Mouse (Mus musculus) MEL (cell line): ENCODE measurements around the gene Zfp568. TPM values are rescaled to one million over a fixed set of nuclear protein-coding genes. Genes with fewer than 3 reads are reported as not detected.

Experiments used
- DNase-seq: peaks from one replicate; pipeline ENCODE4 v3.0.0; 2011; ENCODE audit warnings: low read depth, low spot score
- H3K27ac ChIP-seq: 2 replicates; pipeline ENCODE4 v1.5.1; 2012; ENCODE audit warnings: low read depth, mild to moderate bottlenecking, control low read depth, low read length, moderate library complexity; ENCODE audit not compliant: control insufficient read depth
- H3K27me3 ChIP-seq, 2 experiments: fragments of 150-350 bp in 1 of 2; sonication (generic) in 1 of 2; 2 replicates each; pipeline ENCODE4 v1.6.1; 2012; ENCODE audit warnings: low read length in 2 of 2, mild to moderate bottlenecking in 2 of 2, improper control_type of control experiment in 1 of 2, moderate library complexity in 1 of 2; ENCODE audit not compliant: insufficient read depth in 2 of 2, control insufficient read depth in 1 of 2
- H3K36me3 ChIP-seq, 2 experiments: 2 replicates each; pipeline ENCODE4 v1.6.1; 2012 to 2014; ENCODE audit warnings: low read length in 2 of 2, improper control_type of control experiment in 1 of 2, inconsistent platforms in 1 of 2, mild to moderate bottlenecking in 1 of 2; ENCODE audit not compliant: insufficient read depth in 2 of 2, control insufficient read depth in 1 of 2
- H3K4me1 ChIP-seq, 2 experiments: fragments of 150-350 bp in 1 of 2; sonication (generic) in 1 of 2; 2 replicates each; pipeline ENCODE4 v1.6.1; 2012; ENCODE audit warnings: low read length in 2 of 2, improper control_type of control experiment in 1 of 2, mild to moderate bottlenecking in 1 of 2; ENCODE audit not compliant: insufficient read depth in 2 of 2, control insufficient read depth in 1 of 2
- H3K4me3 ChIP-seq, 2 experiments: fragments of 150-350 bp in 1 of 2; sonication (generic) in 1 of 2; 2 replicates each; pipeline ENCODE4 v1.5.1; 2012; ENCODE audit warnings: low read depth in 2 of 2, low read length in 2 of 2, mild to moderate bottlenecking in 2 of 2, moderate library complexity in 2 of 2, control low read depth in 1 of 2, improper control_type of control experiment in 1 of 2; ENCODE audit not compliant: control insufficient read depth in 1 of 2, insufficient read depth in 1 of 2
- H3K79me2 ChIP-seq: 2 replicates; pipeline ENCODE4 v1.6.1; 2012; ENCODE audit warnings: mild to moderate bottlenecking, low read length, moderate library complexity; ENCODE audit not compliant: control insufficient read depth, poor library complexity, insufficient read depth
- H3K9ac ChIP-seq: 2 replicates; pipeline ENCODE4 v1.6.1; 2012; ENCODE audit warnings: low read depth, mild to moderate bottlenecking, control low read depth, low read length, moderate library complexity; ENCODE audit not compliant: control insufficient read depth, poor library complexity, severe bottlenecking
- H3K9me3 ChIP-seq: fragments of 150-350 bp; sonication (generic); replicated peaks from 2 replicates; pipeline ENCODE4 v1.6.1; 2012; ENCODE audit warnings: mild to moderate bottlenecking, low read length, improper control_type of control experiment, moderate library complexity; ENCODE audit not compliant: insufficient read depth
- CHD2 ChIP-seq: IDR thresholded peaks from 2 replicates; pipeline ENCODE4 v1.6.1; 2011; ENCODE audit warnings: low read length, improper control_type of control experiment
- E2F4 ChIP-seq: IDR thresholded peaks from 2 replicates; pipeline ENCODE4 v1.6.1; 2011; ENCODE audit warnings: low read depth, low read length, improper control_type of control experiment, borderline replicate concordance
- ELF1 ChIP-seq: IDR thresholded peaks from 2 replicates; pipeline ENCODE4 v1.6.1; 2014; ENCODE audit warnings: low read depth, mild to moderate bottlenecking, inconsistent platforms, low read length, improper control_type of control experiment, moderate library complexity
- GABPA ChIP-seq: IDR thresholded peaks from 2 replicates; pipeline ENCODE4 v1.6.1; 2012; ENCODE audit warnings: low read depth, mild to moderate bottlenecking, inconsistent platforms, low read length, improper control_type of control experiment, moderate library complexity
- KAT2A ChIP-seq: conservative IDR thresholded peaks from 2 replicates; pipeline ENCODE4 v1.6.1; 2012; ENCODE audit warnings: low read depth, low read length, improper control_type of control experiment, inconsistent platforms
- MAX ChIP-seq: IDR thresholded peaks from 2 replicates; pipeline ENCODE4 v1.6.1; 2011; ENCODE audit warnings: low read length, improper control_type of control experiment
- MAZ ChIP-seq: IDR thresholded peaks from 2 replicates; pipeline ENCODE4 v1.6.1; 2012; ENCODE audit warnings: low read depth, mild to moderate bottlenecking, inconsistent platforms, low read length, improper control_type of control experiment
- MYB ChIP-seq: IDR thresholded peaks from 2 replicates; pipeline ENCODE4 v1.6.1; 2011; ENCODE audit warnings: mild to moderate bottlenecking, low read depth, low read length, improper control_type of control experiment
- POLR2A ChIP-seq, 2 experiments: IDR thresholded peaks; 2 replicates each; pipeline ENCODE4 v1.6.1; 2011 to 2012; ENCODE audit warnings: low read length in 2 of 2, mild to moderate bottlenecking in 2 of 2, control low read depth in 1 of 2, improper control_type of control experiment in 1 of 2, low read depth in 1 of 2, moderate library complexity in 1 of 2; ENCODE audit not compliant: control insufficient read depth in 1 of 2, insufficient read depth in 1 of 2, poor library complexity in 1 of 2
- RAD21 ChIP-seq: IDR thresholded peaks from 2 replicates; pipeline ENCODE4 v1.6.1; 2011; ENCODE audit warnings: mild to moderate bottlenecking, low read depth, low read length, improper control_type of control experiment
- RCOR1 ChIP-seq: IDR thresholded peaks from 2 replicates; pipeline ENCODE4 v1.6.1; 2012; ENCODE audit warnings: low read depth, mild to moderate bottlenecking, inconsistent platforms, low read length, improper control_type of control experiment
- TAL1 ChIP-seq: IDR thresholded peaks from 2 replicates; pipeline ENCODE4 v1.6.1; 2012; ENCODE audit warnings: mild to moderate bottlenecking, inconsistent platforms, low read length, moderate library complexity, mixed read lengths
- TBP ChIP-seq: IDR thresholded peaks from 2 replicates; pipeline ENCODE4 v1.8.0; 2011; ENCODE audit warnings: low read depth, low read length, improper control_type of control experiment
- TCF12 ChIP-seq: IDR thresholded peaks from 2 replicates; pipeline ENCODE4 v1.6.1; 2014; ENCODE audit warnings: low read depth, mild to moderate bottlenecking, inconsistent platforms, low read length, improper control_type of control experiment, moderate library complexity
- UBTF ChIP-seq: IDR thresholded peaks from 2 replicates; pipeline ENCODE4 v1.6.1; 2012; ENCODE audit warnings: low read depth, mild to moderate bottlenecking, inconsistent platforms, low read length, improper control_type of control experiment, moderate library complexity, borderline replicate concordance; ENCODE audit not compliant: insufficient read depth
- USF1 ChIP-seq: IDR thresholded peaks from 2 replicates; pipeline ENCODE4 v1.6.1; 2014; ENCODE audit warnings: low read depth, mild to moderate bottlenecking, inconsistent platforms, low read length, improper control_type of control experiment, moderate library complexity
- ZKSCAN1 ChIP-seq: IDR thresholded peaks from 2 replicates; pipeline ENCODE4 v1.6.1; 2012; ENCODE audit warnings: low read depth, mild to moderate bottlenecking, inconsistent platforms, low read length, improper control_type of control experiment, moderate library complexity
- ZNF384 ChIP-seq: IDR thresholded peaks from 2 replicates; pipeline ENCODE4 v1.6.1; 2012; ENCODE audit warnings: low read depth, mild to moderate bottlenecking, inconsistent platforms, low read length, improper control_type of control experiment
- polyA plus RNA-seq, 2 experiments: library from polyadenylated mRNA; stranded (reverse) in 1 of 2; unstranded in 1 of 2; fragments of >175 nt in 1 of 2; fragments of >200 nt in 1 of 2; gene quantifications; 2 replicates each; pipeline versions ENCODE4 v1.2.1 to v1.2.4; 2012; ENCODE audit warnings: low replicate concordance in 2 of 2, low read depth in 1 of 2; ENCODE audit not compliant: insufficient read length in 2 of 2, insufficient read depth in 1 of 2, missing spikeins in 1 of 2
- total RNA-seq: library from RNA; depleted of rRNA; stranded (reverse); fragments of 300-350 nt; gene quantifications from 2 replicates; pipeline ENCODE4 v1.2.3, GENCODE M21; 2012

Zfp568 gene
- total and polyA plus RNA-seq, 3 experiments = 12.5 to 141 (median 15.4) TPM

- TF ChIP-seq RCOR1 (no peak), ZNF384 (no peak), UBTF (no peak), E2F4 (no peak)
Measured at GRCm38 (mm10) chr7:29983690-29984380, at the start of gene Zfp568 (continued).

DNA sequence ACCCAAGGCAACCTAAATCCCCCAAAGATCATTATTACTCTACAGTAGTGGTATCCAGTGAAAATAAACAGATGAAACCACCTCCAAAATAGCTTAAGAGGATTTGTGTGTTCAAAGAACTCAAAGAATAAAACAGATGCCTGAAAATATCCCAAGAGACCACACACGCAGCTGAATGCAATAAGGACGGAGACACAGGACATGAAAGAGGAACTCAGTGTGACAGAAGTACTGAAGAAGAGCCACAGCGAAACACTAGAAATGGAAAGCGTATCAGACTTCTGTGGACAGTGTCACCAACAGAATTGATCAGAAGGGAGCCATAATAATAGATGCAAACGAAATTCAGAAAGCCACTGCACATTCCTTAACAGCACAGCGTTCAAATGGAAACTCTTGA is 44.9 kb upstream of the Zfp568 start:
- Histone ChIP-seq H3K27me3 (no peaks in the 10 kb centered on the region), H3K9me3 (no peaks in the 10 kb centered on the region), H3K27ac (no peak overlapping the region), H3K79me2 (no peaks in the 10 kb centered on the region), H3K4me3 (no peak overlapping the region), H3K36me3 (no peaks in the 10 kb centered on the region), H3K4me1 (no peaks in the 10 kb centered on the region), H3K9ac (no peak overlapping the region)
- DNase-seq = no peak
- TF ChIP-seq ZKSCAN1 (no peak), TCF12 (no peak), USF1 (no peak), MAX (no peak), CHD2 (no peak), MAZ (no peak), TAL1 (no peak), E2F4 (no peak), KAT2A (no peak), UBTF (no peak), RAD21 (no peak), ELF1 (no peak), MYB (no peak), TBP (no peak)

GRCm38 (mm10) chr7:29941027-29941426 is 42.7 kb upstream of the Zfp568 start:
- Histone ChIP-seq H3K79me2 (no peaks in the 10 kb centered on the region), H3K27ac (no peak overlapping the region), H3K27me3 (no peaks in the 10 kb centered on the region), H3K9me3 (no peaks in the 10 kb centered on the region), H3K4me3 (no peak overlapping the region), H3K9ac (no peak overlapping the region), H3K4me1 (no peaks in the 10 kb centered on the region), H3K36me3 (no peaks in the 10 kb centered on the region)
- TF ChIP-seq POLR2A (IDR thresholded peaks at IDR 0.05; ENCODE audit: control insufficient read depth in 1 of 2, insufficient read depth in 1 of 2, low read depth in 1 of 2, low read length in 2 of 2, poor library complexity in 1 of 2) = no peak
- TF ChIP-seq GABPA = no peak
- TF ChIP-seq RCOR1 = no peak
- no peak for DNase-seq
